Mouse (Mus musculus) kidney, postnatal 0 days (tissue): ENCODE results near the gene Olfr1454. TPM values are rescaled to one million over a fixed set of nuclear protein-coding genes. Genes with fewer than 3 reads are reported as not detected.

Experiments
- ATAC-seq: fragments of 200-750 bp; cut with Nextera tagmentation; replicated peaks from 2 replicates; pipeline ENCODE4 v1.8.0; 2017; ENCODE audit warnings: low read depth, moderate number of reproducible peaks, moderate TSS enrichment, moderate library complexity; ENCODE audit not compliant: low FRiP score
- DNase-seq: peaks from one replicate; pipeline ENCODE4 v3.0.0-alpha.2; 2016; ENCODE audit warnings: low spot score
- H3K27ac ChIP-seq: fragments of 300-500 bp; sonication (generic); 2 replicates; pipeline ENCODE4 v1.5.1; 2014; ENCODE audit warnings: mild to moderate bottlenecking
- H3K27me3 ChIP-seq: fragments of 300-500 bp; sonication (generic); 2 replicates; pipeline ENCODE4 v1.6.1; 2014; ENCODE audit warnings: low read length, mixed read lengths; ENCODE audit not compliant: insufficient read depth
- H3K36me3 ChIP-seq: fragments of 300-500 bp; sonication (generic); 2 replicates; pipeline ENCODE4 v1.6.1; 2014; ENCODE audit warnings: low read length, mixed read lengths; ENCODE audit not compliant: insufficient read depth
- H3K4me1 ChIP-seq: fragments of 300-500 bp; sonication (generic); replicated peaks from 2 replicates; pipeline ENCODE4 v1.6.1; 2014; ENCODE audit warnings: antibody characterized with exemption, low read length, mixed read lengths; ENCODE audit not compliant: insufficient read depth
- H3K4me2 ChIP-seq: fragments of 300-500 bp; sonication (generic); 2 replicates; pipeline ENCODE4 v1.6.1; 2014; ENCODE audit warnings: mild to moderate bottlenecking, low read length, moderate library complexity, mixed read lengths
- H3K4me3 ChIP-seq: fragments of 300-500 bp; sonication (generic); replicated peaks from 2 replicates; pipeline ENCODE4 v1.5.1; 2014; ENCODE audit warnings: low read depth, low read length
- H3K9ac ChIP-seq: fragments of 300-500 bp; sonication (generic); 2 replicates; pipeline ENCODE4 v1.6.1; 2014; ENCODE audit warnings: low read depth, low read length
- H3K9me3 ChIP-seq: fragments of 300-500 bp; sonication (generic); replicated peaks from 2 replicates; pipeline ENCODE4 v1.6.1; 2016; ENCODE audit warnings: low read length, inconsistent platforms, mixed read lengths
- CTCF ChIP-seq: IDR thresholded peaks from 2 replicates; pipeline ENCODE4 v1.5.1; 2016; ENCODE audit warnings: antibody characterized with exemption, low read depth, mild to moderate bottlenecking, moderate library complexity
- WGBS: fragments of 180-500 bp; shearing (Covaris S2); extraction: QIAGEN DNeasy Blood & Tissue Kit; methylation state at CpG from one replicate; pipeline ENCODE4 v1.1.7; 2014; 5-methylcytosine and 5-hydroxymethylcytosine counted together
- polyA plus RNA-seq: library from polyadenylated mRNA; unstranded; fragments of >200 nt; fragmentation: Nextera tagmentation; extraction: Ambion mirVana; gene quantifications from 2 replicates; pipeline ENCODE4 v1.2.1, GENCODE M21; 2015

The Olfr1454 gene
- polyA plus RNA-seq, result not detected in 2 replicates

DNA sequence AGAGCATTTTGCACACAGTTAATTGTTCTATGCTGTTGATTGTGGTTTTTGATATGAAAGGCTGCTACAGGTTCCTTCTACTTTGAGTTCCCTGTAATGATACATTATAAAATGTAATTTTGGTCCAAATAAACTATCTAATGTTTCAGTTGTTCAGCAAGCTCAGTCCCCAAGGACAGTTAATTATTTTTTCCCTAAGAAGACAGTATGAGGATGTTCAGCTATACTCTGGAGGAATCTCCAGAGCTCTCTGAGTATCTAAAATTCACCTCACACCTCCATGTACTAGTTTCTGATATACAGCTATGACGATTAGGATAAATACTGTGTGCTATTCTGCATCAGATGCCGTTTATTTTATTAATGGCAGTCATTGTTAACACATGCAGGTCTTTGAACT, at the start of gene Olfr1454:
Olfr1454 (plus strand) TSS at position 301 of the 400 bp plus-strand sequence.
- no peak for TF ChIP-seq CTCF
- Histone ChIP-seq H3K9ac (no peak within 1 kb of the TSS), H3K27me3 (no peaks in the 10 kb centered on the region), H3K4me3 (no peak within 1 kb of the TSS), H3K27ac (no peak within 1 kb of the TSS), H3K9me3 (no peaks in the 10 kb centered on the region), H3K36me3 (no peaks in the 10 kb centered on the region), H3K4me1 (no peaks in the 10 kb centered on the region), H3K4me2 (no peak within 1 kb of the TSS)
- no peak for ATAC-seq
- WGBS, result 71% methylated on average over 2 of the region's 2 CpGs
- DNase-seq, result no peak

DNA sequence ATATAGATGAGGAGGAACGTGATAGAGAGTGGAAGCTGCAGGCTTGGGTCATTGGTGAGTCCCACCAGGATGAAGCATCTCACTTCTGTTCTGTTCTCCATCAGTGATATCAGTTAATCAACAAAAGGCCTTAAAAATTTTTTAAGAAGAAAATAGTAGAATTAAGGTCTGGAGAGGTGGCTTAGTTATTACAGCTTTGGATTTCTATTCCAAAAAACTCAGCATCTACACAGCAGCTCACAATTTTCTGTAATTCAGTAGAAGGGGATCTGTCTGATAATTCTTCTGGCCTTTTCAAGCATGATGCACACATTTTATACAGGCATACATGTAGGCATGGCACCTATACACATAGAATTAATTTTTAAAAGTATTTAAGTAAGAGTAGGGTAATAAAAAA, 32.2 kb upstream of the Olfr1454 start, which contains the start of gene Olfr1453:
Olfr1453 (minus strand) TSS at position 101 of the 400 bp plus-strand sequence.
- H3K9me3 ChIP-seq, result no peaks in the 10 kb centered on the region
- DNase-seq (no peak), ATAC-seq (no peak)
- H3K4me1 ChIP-seq, result no peaks in the 10 kb centered on the region
- no peak within 1 kb of the TSS for H3K27ac ChIP-seq
- no peak within 1 kb of the TSS for H3K4me2 ChIP-seq
- H3K27me3 ChIP-seq, result no peaks in the 10 kb centered on the region
- H3K36me3 ChIP-seq, result no peaks in the 10 kb centered on the region
- no peak for TF ChIP-seq CTCF
- no peak within 1 kb of the TSS for H3K9ac ChIP-seq
- 50% methylated on average over 1 of the region's 1 CpGs for WGBS
- H3K4me3 ChIP-seq, result no peak within 1 kb of the TSS

DNA sequence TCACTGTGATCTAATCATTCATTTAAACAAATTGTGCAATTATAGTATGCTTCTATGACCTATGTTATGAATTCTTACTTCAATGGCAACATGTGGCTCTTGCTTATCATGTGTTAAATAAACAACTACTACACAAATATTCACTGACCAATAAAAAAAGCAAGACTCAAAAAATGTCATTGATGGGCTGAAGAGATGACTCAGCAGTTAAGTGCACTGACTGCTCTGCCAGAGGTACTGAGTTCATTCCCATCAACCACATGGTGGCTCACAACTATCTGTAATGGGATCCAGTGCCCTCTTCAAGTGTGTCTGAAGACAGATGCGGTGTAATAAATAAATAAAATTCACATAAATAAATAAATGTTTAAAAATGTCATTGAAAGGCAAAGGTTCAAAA, 33.5 kb downstream of the Olfr1454 start:
- Histone ChIP-seq H3K27me3 (no peaks in the 10 kb centered on the region), H3K4me1 (no peaks in the 10 kb centered on the region), H3K27ac (no peak overlapping the region), H3K4me3 (no peak overlapping the region), H3K9me3 (no peaks in the 10 kb centered on the region), H3K4me2 (no peak overlapping the region), H3K36me3 (no peaks in the 10 kb centered on the region), H3K9ac (no peak overlapping the region)
- 97% methylated on average over 1 of the region's 1 CpGs for WGBS
- ATAC-seq (no peak), DNase-seq (no peak)
- TF ChIP-seq CTCF, result no peak

DNA sequence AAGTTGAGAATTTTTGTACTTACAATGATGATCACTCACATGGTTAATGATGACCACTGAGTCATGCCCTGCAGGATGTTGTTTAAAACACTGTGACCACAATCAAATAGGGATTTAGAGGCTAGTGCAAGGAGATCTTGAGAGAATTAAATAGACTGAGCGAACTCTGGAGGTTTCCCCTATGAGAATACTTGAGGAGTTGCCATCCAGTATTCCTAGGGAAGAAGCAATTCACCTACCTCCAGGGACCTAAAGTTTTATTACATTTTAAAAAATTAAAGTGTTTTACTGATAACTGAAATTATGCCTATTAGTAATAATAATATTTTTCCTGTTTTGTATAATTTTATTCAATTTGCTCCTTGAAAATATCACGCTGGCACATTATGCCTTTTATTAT, 37.4 kb downstream of the Olfr1454 start, which contains the start of gene Olfr1457:
Olfr1457 (minus strand) TSS at position 101 of the 400 bp plus-strand sequence.
- 66% methylated on average over 2 of the region's 2 CpGs for WGBS
- Histone ChIP-seq H3K27ac (no peak within 1 kb of the TSS), H3K4me2 (no peak within 1 kb of the TSS), H3K4me3 (no peak within 1 kb of the TSS), H3K27me3 (no peaks in the 10 kb centered on the region), H3K9ac (no peak within 1 kb of the TSS), H3K9me3 (no peaks in the 10 kb centered on the region), H3K36me3 (no peaks in the 10 kb centered on the region), H3K4me1 (no peaks in the 10 kb centered on the region)
- DNase-seq (no peak), ATAC-seq (no peak)
- no peak for TF ChIP-seq CTCF

DNA sequence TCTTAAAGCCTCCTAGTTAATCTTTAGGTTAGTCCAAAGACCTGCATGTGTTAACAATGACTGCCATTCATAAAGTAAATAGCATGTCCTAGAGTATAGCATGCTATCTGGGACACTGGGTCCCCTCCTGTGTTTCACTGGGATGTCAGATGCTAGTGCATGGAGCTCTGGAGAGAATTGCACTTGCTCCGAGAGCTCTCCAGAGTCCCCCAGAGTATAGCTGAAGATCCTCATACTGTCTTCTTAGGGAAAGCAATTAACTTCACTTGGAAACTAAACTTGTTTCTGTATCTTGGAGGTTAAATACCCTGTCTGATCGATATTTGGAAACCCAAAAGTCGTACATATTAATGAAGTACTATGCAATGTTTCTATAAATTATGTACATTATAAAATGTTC, 46.3 kb downstream of the Olfr1454 start, which contains the start of gene Olfr1458:
Olfr1458 (minus strand) TSS at position 101 of the 400 bp plus-strand sequence.
- Histone ChIP-seq H3K4me3 (no peak within 1 kb of the TSS), H3K9ac (no peak within 1 kb of the TSS), H3K27me3 (no peaks in the 10 kb centered on the region), H3K9me3 (no peaks in the 10 kb centered on the region), H3K36me3 (no peaks in the 10 kb centered on the region), H3K27ac (no peak within 1 kb of the TSS), H3K4me2 (no peak within 1 kb of the TSS), H3K4me1 (no peaks in the 10 kb centered on the region)
- DNase-seq, result no peak
- TF ChIP-seq CTCF, result no peak
- ATAC-seq, result no peak
- 78% methylated on average over 3 of the region's 3 CpGs for WGBS

Other genes starting within 250 kb of the Olfr1454 start
- not detected in 2 replicates for gene Gm5244, start 213.9 kb upstream of the Olfr1454 start, polyA plus RNA-seq
- gene Olfr1444, start 203.3 kb upstream of the Olfr1454 start, polyA plus RNA-seq, result not detected in 2 replicates
- not detected in 2 replicates for gene Olfr1445, start 176.8 kb upstream of the Olfr1454 start, polyA plus RNA-seq
- not detected in 2 replicates for gene Olfr1446, start 167.1 kb upstream of the Olfr1454 start, polyA plus RNA-seq
- not detected in 2 replicates for gene Olfr1447, start 156.9 kb upstream of the Olfr1454 start, polyA plus RNA-seq
- not detected in 2 replicates for gene Olfr1448, start 136.2 kb upstream of the Olfr1454 start, polyA plus RNA-seq
- gene Olfr1449, start 129.8 kb upstream of the Olfr1454 start, polyA plus RNA-seq, result not detected in 2 replicates
- not detected in 2 replicates for gene Olfr1450, start 110.4 kb upstream of the Olfr1454 start, polyA plus RNA-seq
- not detected in 2 replicates for gene Olfr1451, start 65.6 kb upstream of the Olfr1454 start, polyA plus RNA-seq
- gene Olfr1453, start 32.3 kb upstream of the Olfr1454 start, polyA plus RNA-seq, result not detected in 2 replicates
- gene Olfr1457, start 37.3 kb downstream of the Olfr1454 start, polyA plus RNA-seq, result not detected in 2 replicates
- gene Olfr1458, start 46.2 kb downstream of the Olfr1454 start, polyA plus RNA-seq, result not detected in 2 replicates
- gene Olfr1459, start 88.9 kb downstream of the Olfr1454 start, polyA plus RNA-seq, result not detected in 2 replicates
- gene Olfr1461, start 102.4 kb downstream of the Olfr1454 start, polyA plus RNA-seq, result not detected in 2 replicates
- not detected in 2 replicates for gene Olfr1462, start 125.1 kb downstream of the Olfr1454 start, polyA plus RNA-seq
- not detected in 2 replicates for gene Olfr1463, start 170.7 kb downstream of the Olfr1454 start, polyA plus RNA-seq